Mouse (Mus musculus) thymus, adult 2 months (tissue): ENCODE results near the gene Naglu.

ENCODE experiments used
- CTCF ChIP-seq: fragments of 200-500 bp; IDR thresholded peaks from 2 replicates; pipeline ENCODE4 v1.5.1; 2012; ENCODE audit warnings: mild to moderate bottlenecking, control low read depth, low read length, moderate library complexity, borderline replicate concordance; ENCODE audit not compliant: control insufficient read depth, poor library complexity, insufficient read depth; ENCODE audit errors: extremely low read depth
- POLR2A ChIP-seq: fragments of 200-500 bp; IDR thresholded peaks from 2 replicates; pipeline ENCODE4 v1.6.1; 2012; ENCODE audit warnings: mild to moderate bottlenecking, low read length, control low read depth, moderate library complexity; ENCODE audit not compliant: control insufficient read depth, poor library complexity, insufficient read depth; ENCODE audit errors: extremely low read depth

DNA sequence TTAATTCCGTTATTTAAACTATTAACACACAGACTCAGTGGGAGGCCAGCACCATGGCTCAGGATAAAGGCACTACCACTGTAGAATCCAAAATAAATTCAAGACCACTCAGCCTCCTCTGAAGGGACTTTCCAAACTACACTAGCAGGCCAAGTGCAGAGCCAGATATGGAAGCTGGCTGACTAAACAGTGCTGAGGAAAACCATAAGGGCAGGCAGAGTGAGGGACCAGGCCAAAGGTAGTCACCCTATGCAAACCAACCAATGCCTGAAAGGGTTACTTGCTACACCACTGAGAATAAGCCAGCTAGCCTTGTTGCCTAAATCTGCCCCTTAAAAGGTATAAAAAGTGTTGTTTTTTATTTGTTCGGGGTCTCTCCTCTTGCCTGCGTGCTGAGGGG is 42.4 kb downstream of the Naglu start:
- TF ChIP-seq CTCF: no peak
- no peak for TF ChIP-seq POLR2A
